Mouse (Mus musculus) adrenal gland, adult (tissue): ENCODE results near the gene Hcst.

ENCODE experiments used
- DNase-seq, 2 experiments: peaks; one replicate each; pipeline ENCODE4 v3.0.0; 2022 to 2023; ENCODE audit warnings: low spot score in 1 of 2; ENCODE audit not compliant: inconsistent age in 2 of 2

Gene Hcst

DNA sequence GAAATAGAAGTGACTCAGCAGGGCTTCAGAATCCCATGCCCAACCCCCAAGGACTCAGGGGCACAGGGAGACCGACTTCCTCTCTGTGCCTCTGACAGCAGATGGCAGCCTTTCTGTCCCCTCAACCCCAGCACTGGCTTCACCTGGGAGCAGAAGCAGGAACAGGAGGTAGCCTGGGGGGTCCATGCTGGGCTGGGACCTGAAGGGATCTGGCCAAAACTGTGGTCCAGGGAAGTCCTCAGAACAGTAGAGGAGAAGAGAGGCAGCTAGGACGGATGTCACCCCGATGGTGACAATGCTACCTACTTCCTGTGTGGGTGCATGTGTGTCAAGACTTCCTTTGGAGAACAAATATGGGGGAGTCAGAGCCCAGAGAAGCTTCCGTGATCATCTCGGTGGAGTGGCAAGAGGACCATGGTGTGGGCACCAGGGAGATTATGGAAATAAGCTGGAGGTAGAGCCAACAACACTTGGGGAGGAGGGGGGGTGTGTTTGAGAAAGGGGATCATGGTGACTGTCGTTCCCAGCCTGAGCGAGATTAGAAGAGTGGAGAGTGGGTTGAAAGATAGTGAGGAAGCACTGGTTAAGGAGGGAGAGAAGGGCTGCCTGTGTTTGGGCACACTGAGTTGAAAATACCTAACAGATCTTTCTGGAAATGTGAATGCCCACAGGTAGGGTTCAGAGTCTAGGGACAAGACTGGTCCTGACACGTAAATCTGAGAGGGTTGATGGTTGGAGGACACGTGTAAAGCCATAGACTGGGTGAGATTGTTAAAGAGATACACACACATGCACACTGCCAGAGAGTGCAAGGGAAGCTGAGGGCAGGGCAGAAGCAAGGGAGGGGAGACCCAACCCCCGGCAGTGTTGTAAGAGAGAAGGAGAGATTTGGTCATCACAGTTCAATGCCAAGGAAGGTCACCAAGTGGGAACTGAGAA, at the start of gene Hcst:
Gene Hcst, minus strand, starts transcription at position 294 of the 939 bp plus-strand sequence.
- peak in 1 of 2 experiments; percentile 58 for DNase-seq

DNA sequence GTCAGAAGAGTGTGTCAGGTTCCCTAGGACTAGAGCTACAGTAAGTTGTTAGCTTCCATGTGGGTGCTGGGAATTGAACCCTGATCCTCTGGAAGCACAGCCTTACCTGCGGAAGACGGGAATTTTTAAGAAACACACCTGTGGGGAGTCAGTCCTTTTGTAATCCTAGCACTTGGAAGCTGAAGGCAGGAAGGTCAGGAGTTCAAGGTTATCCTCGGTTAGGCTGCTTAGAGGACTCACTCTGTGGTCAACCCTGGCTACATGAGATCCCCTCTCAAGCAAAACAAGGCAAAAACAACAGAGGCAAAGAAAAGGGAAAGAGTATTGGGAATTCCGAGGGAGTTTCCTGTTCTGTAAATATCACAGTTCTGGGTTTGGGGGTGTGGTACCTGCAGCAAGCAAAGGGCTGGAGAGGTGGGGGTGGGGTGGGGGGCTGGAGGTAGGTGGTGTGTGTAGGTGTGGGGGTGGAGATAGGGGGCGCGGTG, 45.2 kb upstream of the Hcst start:
- DNase-seq = no peak

DNA sequence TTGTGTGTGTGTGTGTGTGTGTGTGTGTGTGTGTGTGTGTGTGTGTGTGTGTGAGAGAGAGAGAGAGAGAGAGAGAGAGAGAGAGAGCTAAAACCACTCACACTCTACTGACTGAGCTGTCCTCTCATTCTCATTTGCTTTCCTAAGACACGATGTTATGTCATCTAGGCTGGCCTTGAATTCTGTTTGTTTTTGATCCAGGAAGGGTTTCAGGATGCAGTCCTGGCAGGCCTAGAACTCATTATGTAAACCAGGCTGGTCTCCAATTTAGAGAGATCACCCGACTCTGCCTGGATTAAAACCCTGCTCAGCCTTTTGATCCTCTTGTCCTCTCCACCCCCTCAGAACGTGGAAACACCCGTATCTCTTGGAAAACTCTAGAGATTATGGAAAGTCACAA, 44.3 kb upstream of the Hcst start:
- peak in 1 of 2 experiments; percentile 66 for DNase-seq

DNA sequence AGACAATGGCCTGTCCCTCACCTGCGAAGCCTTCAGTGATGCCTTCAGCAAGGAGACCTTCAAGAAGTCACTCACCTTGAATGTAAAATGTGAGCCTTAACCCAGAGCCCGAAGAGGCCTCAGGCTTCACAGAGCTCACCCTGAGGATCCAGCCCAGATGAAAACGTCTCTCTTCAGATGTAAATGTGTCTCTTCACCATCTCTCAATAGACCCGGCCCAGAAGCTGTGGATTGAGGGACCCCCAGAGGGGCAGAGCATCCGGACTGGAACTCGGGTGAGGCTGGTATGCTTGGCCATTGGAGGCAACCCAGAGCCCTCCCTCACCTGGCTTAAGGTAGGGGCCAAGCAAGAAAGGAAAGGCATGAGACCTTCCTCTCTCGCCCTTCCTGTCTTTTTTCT, 43.9 kb upstream of the Hcst start:
- no peak for DNase-seq

DNA sequence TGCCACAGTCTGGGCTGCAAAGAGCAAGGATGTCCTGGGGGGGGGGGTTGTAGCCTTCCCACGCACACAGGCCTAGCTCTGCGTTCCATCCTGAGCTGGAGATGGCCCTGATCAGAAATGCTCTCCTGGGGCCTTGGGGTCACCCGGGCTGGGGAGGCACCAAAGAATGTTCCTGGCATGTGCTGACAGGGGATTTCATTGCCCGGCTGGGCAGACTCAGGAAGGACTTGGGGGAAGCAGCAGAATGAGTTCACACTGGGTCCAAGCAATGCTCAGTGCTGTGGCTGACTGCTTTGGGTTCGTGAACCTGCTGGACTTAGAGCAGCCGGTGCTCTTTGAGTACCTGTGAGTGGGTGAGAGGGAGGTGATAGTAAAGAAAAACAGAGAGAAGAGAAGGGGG, 39.8 kb upstream of the Hcst start:
- no peak for DNase-seq

DNA sequence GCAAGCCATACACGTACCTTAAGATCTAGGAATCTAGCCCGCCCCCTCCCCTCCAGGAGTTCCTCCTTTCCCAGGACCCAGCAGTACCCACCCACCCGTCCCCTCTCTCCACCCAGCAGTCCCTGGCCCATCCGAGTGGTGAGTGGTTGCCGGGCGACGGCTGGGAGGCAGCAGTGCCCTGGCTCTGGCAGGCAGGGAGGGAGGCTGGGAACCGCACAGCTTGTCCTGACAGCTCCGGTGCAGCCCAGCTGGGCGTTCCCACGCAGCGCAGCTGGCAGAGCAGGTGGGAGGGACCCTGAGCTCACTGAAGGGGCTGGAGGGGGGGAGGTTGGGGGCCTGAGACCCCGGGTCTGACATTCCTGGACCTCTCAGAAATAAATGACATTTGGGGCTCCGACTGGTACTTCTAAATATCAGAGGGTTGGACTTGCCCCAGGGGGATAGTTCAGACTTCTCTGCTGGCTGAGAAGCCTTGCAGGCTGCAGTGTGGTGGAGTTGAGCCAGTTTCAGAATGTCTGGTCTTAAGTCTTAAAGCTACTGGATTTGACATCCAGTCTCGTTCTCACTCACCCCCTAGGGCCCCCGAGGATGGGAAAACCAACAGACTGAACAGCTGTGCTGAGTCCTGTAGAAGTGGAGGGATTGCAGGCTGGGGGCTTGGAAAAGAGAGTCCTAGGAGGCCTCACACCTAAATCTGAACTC, 38.1 kb upstream of the Hcst start, which contains the start of the genes Kirrel2 and Nphs1:
Gene Kirrel2, minus strand, starts transcription at position 62 of the 702 bp plus-strand sequence.
Gene Nphs1, plus strand, starts transcription at position 687 of the 702 bp plus-strand sequence.
- DNase-seq = no peak

DNA sequence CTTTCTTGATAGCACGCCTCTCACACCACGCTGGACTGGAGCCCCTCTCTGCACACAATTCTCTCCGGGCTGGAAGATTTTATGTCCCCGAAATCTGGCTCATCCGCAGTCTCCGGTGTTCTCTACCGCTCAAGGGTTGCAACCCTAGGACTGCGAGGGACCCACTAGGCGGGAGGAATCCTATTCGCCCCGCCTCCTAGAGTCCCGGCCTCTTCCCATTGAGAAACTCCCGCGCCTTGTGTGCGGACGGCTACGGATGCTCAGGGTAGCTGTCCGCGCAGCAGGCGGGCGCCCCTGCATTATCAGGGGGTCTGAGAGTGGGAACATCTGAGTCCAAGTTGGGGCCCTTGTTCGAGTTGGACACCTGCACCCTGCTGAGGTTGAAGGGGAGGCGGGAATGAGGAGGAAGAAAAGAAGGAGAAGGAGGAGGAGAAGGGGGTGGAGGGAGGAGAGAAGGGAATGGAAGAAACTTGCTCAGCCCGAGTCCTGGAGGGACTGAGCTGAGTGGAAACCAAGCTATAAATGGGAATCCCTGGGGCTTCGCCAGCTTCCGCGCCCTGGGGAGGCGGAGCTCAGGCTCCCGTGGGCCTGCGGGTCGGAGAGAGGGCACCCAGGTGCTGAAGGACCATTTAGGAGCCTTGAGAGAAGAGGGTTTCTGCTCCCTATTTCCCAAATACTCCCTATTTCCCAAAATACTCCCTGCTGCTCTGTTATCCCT, 37.4 kb upstream of the Hcst start:
- no peak for DNase-seq

DNA sequence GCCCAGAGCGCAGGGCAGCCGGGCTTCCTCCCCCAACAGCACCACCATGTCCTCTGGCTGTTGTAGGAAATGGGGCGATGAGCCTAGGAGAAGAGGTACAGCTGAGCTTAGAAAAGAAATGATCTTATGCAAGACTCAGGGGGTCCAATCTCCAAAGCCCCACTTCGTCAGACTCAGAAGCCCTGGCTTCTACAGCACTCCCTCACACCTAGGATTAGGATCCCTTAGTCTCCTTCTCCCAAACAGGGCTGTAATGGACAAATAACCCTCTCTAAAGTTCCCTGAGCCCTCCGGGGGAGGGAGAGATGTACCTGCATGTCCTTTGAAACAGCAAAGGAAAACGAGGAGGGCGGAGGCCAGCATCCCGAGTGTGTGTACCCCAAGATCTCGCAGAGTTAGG, 36.8 kb upstream of the Hcst start:
- DNase-seq = no peak

DNA sequence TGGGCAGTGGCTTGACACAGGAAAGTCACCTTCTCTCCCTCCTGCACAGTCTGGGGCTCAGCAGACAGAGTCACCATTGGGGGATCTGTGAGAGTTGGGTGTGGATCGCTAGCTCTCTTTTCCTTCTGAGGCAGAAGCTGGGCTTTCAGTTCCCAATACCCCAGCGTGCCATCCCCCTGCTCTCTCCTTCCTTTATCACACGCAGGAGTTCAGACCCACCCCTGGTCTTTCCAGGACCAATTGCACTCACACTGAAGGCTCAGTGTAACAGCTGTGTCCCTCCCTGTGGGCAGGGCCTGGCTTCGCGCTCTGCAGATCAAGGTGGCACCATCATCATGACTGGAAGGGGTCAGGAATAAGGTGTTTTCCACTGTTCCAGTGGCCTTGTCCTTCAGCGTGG, 34.6 kb upstream of the Hcst start:
- DNase-seq = no peak

DNA sequence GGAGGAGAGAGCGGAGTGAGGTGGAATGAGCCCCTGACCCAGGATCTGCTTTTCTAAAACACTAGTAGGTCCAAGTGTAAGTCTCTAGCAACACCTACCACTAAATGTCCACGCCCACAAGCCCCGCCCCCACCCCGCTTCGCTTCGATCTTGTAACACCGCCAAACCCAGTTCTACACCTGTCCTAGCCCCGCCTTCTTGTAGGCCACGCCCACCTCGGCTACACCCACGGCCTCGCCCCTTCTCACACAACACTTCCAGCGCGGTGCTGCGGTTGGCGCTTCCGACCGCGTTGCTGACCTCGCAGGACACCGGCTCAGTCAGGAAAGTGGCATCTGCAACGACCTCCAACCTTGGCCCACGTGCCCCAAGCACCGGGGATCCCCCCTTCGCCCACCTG, 34.1 kb upstream of the Hcst start:
- peak in 1 of 2 experiments; percentile 57 for DNase-seq

DNA sequence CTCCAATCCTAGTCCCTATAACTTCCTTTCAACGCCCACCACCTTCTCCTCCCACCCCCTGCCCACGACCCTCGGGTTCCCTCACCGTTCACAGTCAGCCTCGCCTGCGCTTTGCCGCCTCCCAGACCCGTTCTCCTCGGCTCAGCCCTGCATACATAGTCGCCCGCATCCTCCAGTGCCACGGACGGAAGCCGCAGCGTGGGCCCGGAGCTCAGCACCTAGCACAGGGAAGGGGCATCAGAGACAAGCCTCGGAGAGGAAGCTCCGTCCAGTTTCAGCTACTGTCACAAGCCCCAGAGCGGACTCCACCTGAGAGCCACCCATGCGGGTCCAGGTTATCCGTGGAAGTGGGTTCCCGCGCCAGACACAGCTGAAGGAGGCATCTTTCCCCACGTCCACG, 33.7 kb upstream of the Hcst start:
- DNase-seq = no peak

DNA sequence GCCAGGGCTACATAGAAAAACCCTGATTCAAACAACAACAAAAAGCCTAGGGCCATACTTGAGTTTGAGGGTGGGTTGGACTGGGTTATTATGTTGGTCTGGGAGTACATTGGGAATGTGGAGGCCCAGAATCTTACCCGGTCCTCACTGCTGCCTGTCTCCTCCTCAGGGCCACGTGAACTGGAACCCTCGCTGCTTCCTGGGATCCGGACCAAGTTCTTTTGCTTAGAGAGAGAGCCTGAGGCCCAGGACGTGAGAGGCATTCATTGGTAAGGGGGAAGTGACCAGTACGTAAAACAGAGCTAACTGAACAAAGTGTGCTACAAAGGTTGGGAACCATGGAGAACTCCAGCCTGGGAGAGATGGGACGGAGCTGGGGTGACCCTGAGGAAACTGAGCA, 30.6 kb upstream of the Hcst start:
- DNase-seq = no peak

DNA sequence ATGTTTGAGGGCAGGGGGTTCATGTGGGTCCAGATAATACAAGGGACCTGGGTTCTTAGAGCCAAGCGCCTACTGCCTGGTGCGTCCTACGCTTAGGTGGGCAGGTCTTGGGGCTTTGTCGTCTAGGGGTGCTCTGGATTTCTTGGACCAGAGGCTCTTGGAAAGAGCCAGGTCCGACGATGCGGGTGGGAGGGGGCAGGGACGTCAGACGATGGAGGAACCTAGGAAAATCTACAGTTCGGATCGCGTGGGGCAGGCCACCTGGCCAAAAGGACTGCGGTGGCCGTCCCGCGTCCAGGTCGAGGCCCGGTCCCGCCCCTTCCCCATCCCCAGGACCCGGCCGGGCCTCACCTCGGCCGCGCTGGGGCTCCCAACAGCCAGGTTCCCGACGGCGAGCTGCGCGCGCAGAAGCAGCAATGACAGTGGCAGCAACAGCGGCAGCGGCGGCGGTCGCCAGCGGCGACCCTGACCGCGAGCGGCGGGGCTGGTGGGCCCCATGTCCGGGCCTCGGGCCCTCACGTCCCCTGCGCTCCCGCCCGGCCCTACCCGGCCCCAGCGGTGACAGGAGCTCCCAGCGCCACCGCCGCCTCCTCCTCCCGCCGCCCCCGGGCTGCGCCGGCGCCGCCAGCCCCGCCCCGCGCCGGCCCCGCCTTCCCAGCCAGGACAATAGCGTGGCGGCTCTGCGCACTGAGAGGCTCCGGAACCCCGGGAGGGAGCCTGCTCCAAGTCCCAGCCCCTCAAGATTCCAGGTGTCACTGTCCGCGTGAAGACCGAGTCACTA, 25.5 kb upstream of the Hcst start, which contains the start of gene Aplp1:
Gene Aplp1, minus strand, starts transcription at position 565 of the 781 bp plus-strand sequence.
- DNase-seq = peak; percentile 70 to 87

DNA sequence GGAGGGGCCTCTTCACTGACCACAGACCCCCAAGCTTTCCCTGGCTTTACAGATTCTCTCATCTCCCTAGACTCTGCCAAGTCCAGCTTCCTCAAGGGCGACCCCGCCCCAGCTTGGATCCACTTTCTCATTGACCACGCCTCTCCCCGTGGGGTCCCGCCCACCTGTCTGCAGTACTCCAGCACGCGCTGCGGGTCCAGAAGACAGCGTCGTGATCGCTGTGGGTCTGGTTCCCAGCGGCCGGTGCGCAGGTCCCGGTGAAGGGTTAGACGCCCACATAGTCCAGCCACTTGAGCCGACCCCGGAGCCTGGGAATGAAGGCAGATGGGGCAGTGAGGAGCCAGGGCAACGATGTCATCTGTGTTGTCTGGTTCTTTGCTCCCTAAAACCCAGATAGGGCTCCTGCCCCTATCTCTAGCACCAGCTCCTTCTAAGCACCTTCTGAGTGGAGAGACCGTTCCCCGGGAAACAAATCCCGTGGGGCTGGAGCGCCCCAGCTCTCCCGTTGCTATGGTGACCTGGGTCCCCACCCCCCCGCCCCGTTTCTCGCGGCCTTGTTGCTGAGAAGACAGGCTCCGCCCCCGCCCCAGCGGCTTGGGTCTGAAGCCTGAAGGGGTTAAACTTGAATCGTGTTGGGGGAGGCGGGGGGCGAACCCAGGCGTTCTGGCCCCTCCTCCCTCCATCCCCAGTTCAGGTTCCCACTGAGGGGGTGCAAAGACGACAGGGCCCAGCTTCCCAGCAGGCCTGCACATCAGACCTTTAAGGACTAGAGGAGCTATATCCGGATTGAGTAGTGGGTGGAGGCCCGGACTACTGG, 24.7 kb upstream of the Hcst start:
- DNase-seq = peak; percentile 53 to 80

DNA sequence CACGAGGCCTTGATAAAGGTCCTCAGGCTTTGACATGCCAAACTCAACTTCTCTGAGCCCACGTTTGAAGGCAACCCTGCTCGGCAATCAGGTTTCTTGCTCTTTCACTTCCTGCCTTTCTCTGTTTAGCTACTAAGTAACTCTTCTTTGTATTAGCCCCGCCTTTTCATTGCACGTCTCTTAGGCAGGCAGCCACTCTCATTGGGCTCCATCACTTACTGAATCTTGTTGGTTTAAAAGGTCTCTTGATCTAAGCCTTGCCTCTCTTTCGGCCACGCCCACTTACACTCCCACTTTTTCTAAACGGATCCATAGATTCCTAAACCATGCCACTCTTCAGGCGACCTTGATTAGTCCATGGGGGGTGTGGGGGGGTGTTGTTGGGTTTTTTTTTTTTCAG, 24.0 kb upstream of the Hcst start:
- DNase-seq = no peak

DNA sequence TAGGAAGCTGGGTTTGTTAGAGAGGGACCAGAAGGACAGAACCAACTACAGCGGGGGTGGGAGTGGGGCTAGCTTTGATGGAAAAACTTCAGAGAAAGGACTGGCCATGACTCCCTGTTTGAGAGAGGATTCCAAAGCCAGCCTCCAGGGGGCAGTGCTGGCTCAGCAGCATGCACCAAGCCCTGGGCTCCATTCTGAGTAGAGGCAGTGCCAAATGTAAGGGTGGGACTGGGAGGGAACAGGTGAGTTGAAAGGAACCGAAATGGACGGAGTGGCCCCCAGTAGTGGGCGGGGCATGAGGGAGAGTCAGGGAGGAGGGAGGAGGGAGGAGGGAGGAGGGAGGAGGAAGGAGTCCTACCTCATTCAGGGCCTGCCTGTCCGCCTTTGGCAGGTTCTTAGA, 21.0 kb upstream of the Hcst start:
- peak; percentile 29 to 83 for DNase-seq

DNA sequence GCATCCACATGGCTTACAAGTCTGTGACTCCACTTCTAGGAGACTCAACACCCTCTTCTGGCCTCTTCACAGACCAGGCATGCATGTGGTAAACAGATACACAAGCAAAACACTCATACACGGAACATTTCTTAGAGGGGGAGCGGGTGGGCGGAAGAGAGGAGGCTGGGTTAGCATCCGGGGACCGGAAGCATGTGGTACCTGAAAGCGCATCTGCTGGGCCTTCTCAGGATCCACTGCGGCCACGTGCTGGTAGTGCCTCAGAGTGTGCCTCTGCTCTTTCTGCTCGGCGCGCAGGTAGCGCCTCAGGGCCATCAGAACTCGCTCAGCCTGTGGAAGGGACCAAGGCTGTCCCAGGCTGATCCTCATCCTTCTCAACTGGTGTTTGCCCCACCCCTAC, 20.1 kb upstream of the Hcst start:
- no peak for DNase-seq

DNA sequence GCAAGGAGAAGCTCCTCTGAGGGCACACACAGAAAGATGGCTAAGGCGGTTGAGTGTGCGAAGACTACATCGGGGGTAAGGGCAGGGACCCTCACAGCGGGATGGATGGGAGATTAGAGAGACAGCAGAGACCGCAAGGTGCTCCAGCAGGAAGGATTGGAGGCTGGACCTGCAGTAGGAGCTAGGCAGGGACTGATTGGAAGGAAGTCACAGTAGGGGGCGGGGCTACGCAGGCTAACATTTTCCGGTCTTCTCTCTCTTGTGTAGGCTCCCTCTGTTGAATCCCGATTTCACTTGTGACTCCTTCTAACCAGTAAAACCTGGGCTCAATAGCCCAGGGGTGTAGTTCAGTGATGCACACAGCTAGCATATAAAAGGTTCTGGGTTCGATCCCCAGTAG, 17.2 kb upstream of the Hcst start:
- no peak for DNase-seq

DNA sequence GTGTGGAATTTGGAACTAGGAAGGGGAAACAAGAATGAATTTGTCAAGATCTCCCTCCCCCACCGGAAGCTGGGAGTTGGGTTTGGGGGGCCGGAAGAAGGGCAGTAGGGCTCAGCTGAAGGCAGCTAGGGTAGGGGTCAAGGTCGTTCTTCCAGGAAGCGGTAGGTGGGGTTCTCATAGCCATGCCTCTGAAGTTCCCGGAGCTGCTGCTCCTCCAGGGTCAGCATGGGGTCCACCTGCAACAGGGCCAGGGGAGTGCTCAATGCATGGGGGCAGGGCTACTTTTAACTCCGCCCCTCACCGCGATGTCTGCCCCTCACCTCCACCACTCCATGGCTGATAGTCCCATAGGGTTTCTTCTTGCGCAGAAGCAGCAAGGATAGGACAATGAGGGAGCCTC, 15.5 kb upstream of the Hcst start:
- no peak for DNase-seq

DNA sequence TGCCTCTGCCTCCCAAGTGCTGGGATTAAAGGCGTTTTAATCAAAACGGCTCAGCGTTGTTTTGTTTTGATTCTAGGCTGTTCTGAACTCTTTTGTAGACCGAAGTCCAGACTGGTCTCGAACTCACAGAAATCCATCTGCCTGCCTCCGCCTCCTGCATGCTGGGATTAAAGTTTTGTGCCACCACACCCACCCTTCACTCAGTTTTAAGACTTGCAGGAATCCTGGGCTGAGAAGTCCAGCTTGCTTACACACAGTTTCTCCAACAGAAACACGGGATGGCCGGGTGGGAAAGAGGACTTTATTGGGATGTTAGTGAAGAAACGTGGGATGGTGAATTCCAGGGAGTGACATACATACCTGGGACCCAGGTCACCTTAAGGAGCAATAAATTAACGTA, 15.0 kb upstream of the Hcst start:
- DNase-seq = no peak
